Mouse (Mus musculus): ENCODE measurements around the gene Gm12216. TPM values are rescaled to one million over a fixed set of nuclear protein-coding genes. Genes with fewer than 3 reads are reported as not detected.
"Not testable (repeated sequence)": the region's sequence is repeated elsewhere in the genome, so short reads cannot be mapped to it uniquely, and the experiment has no call there.

The Gm12216 gene
- total RNA-seq, 2 experiments from 2014 or later: 2.0 to 3.6 TPM

GRCm38 (mm10) chr11:53874706-53875105 lies 15.7 kb upstream of the Gm12216 start:
- DNase-seq: peak in 1 of 2 experiments; percentile 29
- intact Hi-C loops (cut with DNase I): no loop called here

GRCm38 (mm10) chr11:53873909-53874704 lies 15.1 kb upstream of the Gm12216 start:
- intact Hi-C loops (cut with DNase I); DNase-seq: not testable (repeated sequence)

GRCm38 (mm10) chr11:53871786-53872507 lies 12.9 kb upstream of the Gm12216 start:
- DNase-seq: no peak
- intact Hi-C loops (cut with DNase I): no loop called here

- DNase-seq: no peak
- intact Hi-C loops (cut with DNase I): no loop called here
Observed at GRCm38 (mm10) chr11:53869172-53869571, 10.1 kb upstream of the Gm12216 start.

GRCm38 (mm10) chr11:53868323-53868722 lies 9.3 kb upstream of the Gm12216 start:
- intact Hi-C loops (cut with DNase I): not testable (repeated sequence)
- DNase-seq: peak in 1 of 2 experiments; percentile 37

GRCm38 (mm10) chr11:53864724-53865310 lies 5.8 kb upstream of the Gm12216 start:
- not testable (repeated sequence) for DNase-seq
- intact Hi-C loops (cut with DNase I): loop anchor here (5.0 kb wide), 1 partner anchor 72 kb away; no protein-coding TSS in a partner anchor

- intact Hi-C loops (cut with DNase I): loop anchor here (5.0 kb wide), 1 partner anchor 76 kb away; no protein-coding TSS in a partner anchor
- not testable (repeated sequence) for DNase-seq
Observed at GRCm38 (mm10) chr11:53860944-53861343, 1.9 kb upstream of the Gm12216 start.

- no peak for DNase-seq
- intact Hi-C loops (cut with DNase I): no loop called here
Observed at GRCm38 (mm10) chr11:53858058-53858760, 847 bp downstream of the Gm12216 start.

- intact Hi-C loops (cut with DNase I): no loop called here
- peak in 1 of 2 experiments; percentile 43 for DNase-seq
Observed at GRCm38 (mm10) chr11:53853665-53854064, 5.4 kb downstream of the Gm12216 start.

- no peak for DNase-seq
- intact Hi-C loops (cut with DNase I): loop anchor here (2.0 kb wide), 1 partner anchor 115 kb away; no protein-coding TSS in a partner anchor
Observed at GRCm38 (mm10) chr11:53851795-53852194, 7.3 kb downstream of the Gm12216 start.

- intact Hi-C loops (cut with DNase I): loop anchor here (1.0 to 2.0 kb wide), 2 partner anchors 91 to 113 kb away; no protein-coding TSS in a partner anchor
- peak; percentile 85 to 88 for DNase-seq
Observed at GRCm38 (mm10) chr11:53849588-53850320, 9.3 kb downstream of the Gm12216 start.

GRCm38 (mm10) chr11:53845680-53846079 lies 13.4 kb downstream of the Gm12216 start:
- DNase-seq: no peak

GRCm38 (mm10) chr11:53843106-53843505 lies 15.9 kb downstream of the Gm12216 start:
- DNase-seq: no peak
- intact Hi-C loops (cut with DNase I): no loop called here

More at GRCm38 (mm10) chr11:53845680-53846079, 13.4 kb downstream of the Gm12216 start:
- intact Hi-C loops (cut with DNase I): no loop called here

- DNase-seq: no peak
- intact Hi-C loops (cut with DNase I): no loop called here
Observed at GRCm38 (mm10) chr11:53842161-53842581, 16.9 kb downstream of the Gm12216 start.

GRCm38 (mm10) chr11:53841514-53841913 lies 17.5 kb downstream of the Gm12216 start:
- intact Hi-C loops (cut with DNase I): no loop called here
- no peak for DNase-seq

GRCm38 (mm10) chr11:53839663-53840642 lies 19.1 kb downstream of the Gm12216 start:
- intact Hi-C loops (cut with DNase I): no loop called here
- DNase-seq: peak in 1 of 2 experiments; percentile 33

- DNase-seq: no peak
- intact Hi-C loops (cut with DNase I): no loop called here
Observed at GRCm38 (mm10) chr11:53839147-53839546, 19.9 kb downstream of the Gm12216 start.

GRCm38 (mm10) chr11:53837731-53838130 lies 21.3 kb downstream of the Gm12216 start:
- no peak for DNase-seq
- intact Hi-C loops (cut with DNase I): no loop called here

Data from heart, postnatal 14 days (tissue).